Mouse (Mus musculus): ENCODE data around the gene Pex7. TPM values are rescaled to one million over a fixed set of nuclear protein-coding genes. Genes with fewer than 3 reads are reported as not detected.

The Pex7 gene
- total and polyA plus RNA-seq, 3 experiments: 15.6 to 38.3 (median 30.3) TPM

DNA sequence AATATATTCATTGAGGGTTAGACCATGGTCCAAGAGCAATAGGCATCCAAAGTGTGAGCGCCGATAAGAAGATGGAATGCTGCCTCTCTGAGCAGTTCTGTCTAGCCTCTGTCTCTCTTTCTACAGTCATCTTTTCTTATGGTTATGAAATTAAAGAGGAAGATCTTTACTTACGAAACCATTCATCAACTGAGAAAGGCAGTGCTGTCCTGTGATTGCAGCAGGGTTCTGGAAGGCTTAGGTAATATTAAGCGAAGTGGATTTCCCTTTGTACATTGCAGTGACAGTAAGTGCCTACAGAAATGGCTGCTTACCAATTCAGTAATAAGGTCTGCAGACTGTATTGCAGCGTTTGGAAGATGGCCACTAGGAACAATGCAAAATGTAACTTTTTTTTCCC lies 67.7 kb downstream of the Pex7 start:
- H3K36me3 ChIP-seq (replicated peaks): no peaks in the 10 kb centered on the region
- no peak for DNase-seq (ENCODE audit: low spot score)
- ATAC-seq (ENCODE audit: extremely low read depth, insufficient number of reproducible peaks, low FRiP score, poor library complexity, severe bottlenecking): no peak
- no peak overlapping the region for H3K4me3 ChIP-seq (ENCODE audit: low read depth, low read length)
- no peaks in the 10 kb centered on the region for H3K9me3 ChIP-seq (replicated peaks)
- peaks cover 9% of the 10 kb centered on the region; the same call in 1 of the 2 replicates for H3K27me3 ChIP-seq (ENCODE audit: insufficient read depth, low read length)
- TF ChIP-seq GATA1 (IDR thresholded peaks at IDR 0.05; ENCODE audit: borderline replicate concordance, low read length) (no peak), POLR2AphosphoS5 (IDR thresholded peaks at IDR 0.05; ENCODE audit: insufficient replicate concordance, low read depth, low read length) (no peak), TAL1 (conservative IDR thresholded peaks at IDR 0.05; ENCODE audit: low read depth, low read length) (no peak)
- no peaks in the 10 kb centered on the region for H3K4me1 ChIP-seq (ENCODE audit: insufficient read depth, low read depth, low read length)

DNA sequence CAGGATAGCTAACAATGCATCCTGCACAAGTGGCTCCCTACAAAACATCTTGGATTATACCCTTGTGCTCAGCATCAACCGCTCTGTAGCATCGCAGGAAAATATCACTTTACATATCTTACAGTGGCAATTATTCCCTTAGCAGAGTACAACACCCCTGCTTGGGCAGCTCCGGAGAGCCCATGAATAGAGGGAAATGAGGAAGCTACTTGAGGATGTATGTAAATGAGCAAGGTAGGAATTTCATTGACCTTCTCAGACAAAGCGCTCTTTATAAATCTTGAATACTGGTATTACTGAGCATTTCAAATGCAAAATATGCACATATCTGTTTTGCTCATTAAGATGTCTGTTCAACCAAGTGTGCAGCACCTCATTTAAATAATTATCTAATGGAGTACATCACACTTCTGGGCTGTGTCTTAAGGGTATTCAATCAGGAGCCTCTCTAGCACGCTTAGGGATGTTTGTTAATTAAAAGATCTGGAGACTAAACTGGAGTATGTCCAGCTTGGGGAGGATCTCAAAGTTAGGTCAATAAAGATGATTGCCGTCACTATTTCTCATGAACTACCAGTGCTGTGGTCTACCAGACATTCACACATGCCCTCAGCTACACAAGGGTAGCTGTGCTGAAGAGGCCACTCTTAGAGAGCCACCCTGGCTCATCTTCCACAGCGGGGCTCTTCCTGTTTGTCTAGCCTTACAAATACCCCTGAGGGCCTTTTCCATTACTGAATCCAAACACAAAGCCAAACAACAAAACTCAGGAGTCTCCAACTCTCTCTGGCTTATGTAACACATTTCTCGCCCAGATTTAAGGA lies 71.4 kb downstream of the Pex7 start:
- DNase-seq (ENCODE audit: low spot score) (no peak), ATAC-seq (ENCODE audit: extremely low read depth, insufficient number of reproducible peaks, low FRiP score, poor library complexity, severe bottlenecking) (no peak)
- no peak overlapping the region for H3K4me3 ChIP-seq (ENCODE audit: low read depth, low read length)
- H3K36me3 ChIP-seq (replicated peaks): no peaks in the 10 kb centered on the region
- H3K4me1 ChIP-seq (ENCODE audit: insufficient read depth, low read depth, low read length): no peaks in the 10 kb centered on the region
- TF ChIP-seq GATA2 (IDR thresholded peaks at IDR 0.05; ENCODE audit: borderline replicate concordance, low read depth, low read length) (no peak), GATA1 (IDR thresholded peaks at IDR 0.05; ENCODE audit: borderline replicate concordance, low read length) (no peak), CTCF (IDR thresholded peaks at IDR 0.05; ENCODE audit: low read depth, low read length) (no peak), POLR2AphosphoS5 (IDR thresholded peaks at IDR 0.05; ENCODE audit: insufficient replicate concordance, low read depth, low read length) (no peak), TAL1 (conservative IDR thresholded peaks at IDR 0.05; ENCODE audit: low read depth, low read length) (no peak)
- no peaks in the 10 kb centered on the region for H3K9me3 ChIP-seq (replicated peaks)
- H3K27me3 ChIP-seq (ENCODE audit: insufficient read depth, low read length): peaks cover 8% of the 10 kb centered on the region

DNA sequence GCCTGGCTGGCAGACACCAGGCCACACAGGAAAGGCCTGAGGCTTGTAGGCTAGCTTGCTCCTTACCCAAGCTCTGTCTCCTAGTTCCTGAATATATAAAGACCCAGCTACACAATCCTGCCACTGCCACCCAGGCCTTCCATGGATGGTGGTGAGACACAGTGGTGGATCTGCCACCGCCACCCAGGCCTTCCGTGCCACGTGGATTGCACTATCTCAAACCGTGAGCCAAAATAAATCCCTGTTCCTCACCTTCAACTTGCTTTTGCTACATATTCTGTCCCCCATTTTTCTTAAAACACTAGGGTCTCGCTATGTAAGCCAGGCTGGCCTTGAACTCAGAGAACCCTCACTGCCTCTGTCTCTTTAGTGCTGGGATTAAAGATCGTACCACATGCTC lies 73.3 kb downstream of the Pex7 start:
- peaks cover 11% of the 10 kb centered on the region for H3K27me3 ChIP-seq (ENCODE audit: insufficient read depth, low read length)
- DNase-seq (ENCODE audit: low spot score) (no peak), ATAC-seq (ENCODE audit: extremely low read depth, insufficient number of reproducible peaks, low FRiP score, poor library complexity, severe bottlenecking) (no peak)
- no peak overlapping the region for H3K4me3 ChIP-seq (ENCODE audit: low read depth, low read length)
- H3K9me3 ChIP-seq (replicated peaks): no peaks in the 10 kb centered on the region
- no peak for TF ChIP-seq CTCF (IDR thresholded peaks at IDR 0.05; ENCODE audit: low read depth, low read length)
- no peak for TF ChIP-seq GATA1 (IDR thresholded peaks at IDR 0.05; ENCODE audit: borderline replicate concordance, low read length)
- TF ChIP-seq POLR2AphosphoS5 (IDR thresholded peaks at IDR 0.05; ENCODE audit: insufficient replicate concordance, low read depth, low read length): no peak
- no peak for TF ChIP-seq TAL1 (conservative IDR thresholded peaks at IDR 0.05; ENCODE audit: low read depth, low read length)
- TF ChIP-seq GATA2 (IDR thresholded peaks at IDR 0.05; ENCODE audit: borderline replicate concordance, low read depth, low read length): no peak
- no peaks in the 10 kb centered on the region for H3K36me3 ChIP-seq (replicated peaks)
- H3K4me1 ChIP-seq (ENCODE audit: insufficient read depth, low read depth, low read length): no peaks in the 10 kb centered on the region

GRCm38 (mm10) chr10:19831072-19831849 lies 76.2 kb downstream of the Pex7 start:
- DNase-seq (ENCODE audit: low spot score) (no peak), ATAC-seq (ENCODE audit: extremely low read depth, insufficient number of reproducible peaks, low FRiP score, poor library complexity, severe bottlenecking) (no peak)
- Histone ChIP-seq H3K27me3 (ENCODE audit: insufficient read depth, low read length) (peaks cover 13% of the 10 kb centered on the region), H3K36me3 (replicated peaks) (no peaks in the 10 kb centered on the region), H3K4me3 (ENCODE audit: low read depth, low read length) (no peak overlapping the region), H3K9me3 (replicated peaks) (no peaks in the 10 kb centered on the region), H3K4me1 (ENCODE audit: insufficient read depth, low read depth, low read length) (no peaks in the 10 kb centered on the region)
- TF ChIP-seq GATA2 (IDR thresholded peaks at IDR 0.05; ENCODE audit: borderline replicate concordance, low read depth, low read length) (no peak), GATA1 (IDR thresholded peaks at IDR 0.05; ENCODE audit: borderline replicate concordance, low read length) (no peak), POLR2AphosphoS5 (IDR thresholded peaks at IDR 0.05; ENCODE audit: insufficient replicate concordance, low read depth, low read length) (no peak), CTCF (IDR thresholded peaks at IDR 0.05; ENCODE audit: low read depth, low read length) (no peak), TAL1 (conservative IDR thresholded peaks at IDR 0.05; ENCODE audit: low read depth, low read length) (no peak)

DNA sequence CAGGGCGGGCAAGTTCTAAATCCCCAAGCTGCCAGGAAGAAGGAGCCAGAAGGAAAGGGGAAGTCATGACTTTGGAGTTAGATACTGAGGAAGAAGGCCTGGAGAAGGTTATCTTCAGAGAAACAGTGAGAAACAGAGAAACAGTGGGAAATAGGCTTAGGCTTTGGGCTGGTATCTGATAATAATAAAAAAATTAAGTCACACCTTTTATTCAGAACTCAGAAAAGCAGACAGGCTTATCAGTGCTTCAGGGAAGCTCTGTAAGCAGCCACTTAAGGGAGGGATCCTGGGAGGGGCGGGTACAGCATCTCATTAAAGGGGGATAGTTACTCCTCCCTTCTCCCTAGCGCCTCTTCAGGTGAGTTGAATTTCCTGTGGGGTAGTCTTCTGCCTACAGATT lies 86.5 kb downstream of the Pex7 start:
- ATAC-seq (ENCODE audit: extremely low read depth, insufficient number of reproducible peaks, low FRiP score, poor library complexity, severe bottlenecking) (no peak), DNase-seq (ENCODE audit: low spot score) (no peak)
- Histone ChIP-seq H3K36me3 (replicated peaks) (no peaks in the 10 kb centered on the region), H3K4me1 (ENCODE audit: insufficient read depth, low read depth, low read length) (no peaks in the 10 kb centered on the region), H3K27me3 (ENCODE audit: insufficient read depth, low read length) (peaks cover 4% of the 10 kb centered on the region; the same call in 1 of the 2 replicates), H3K9me3 (replicated peaks) (no peaks in the 10 kb centered on the region), H3K4me3 (ENCODE audit: low read depth, low read length) (no peak overlapping the region)
- TF ChIP-seq POLR2AphosphoS5 (IDR thresholded peaks at IDR 0.05; ENCODE audit: insufficient replicate concordance, low read depth, low read length): no peak
- no peak for TF ChIP-seq GATA1 (IDR thresholded peaks at IDR 0.05; ENCODE audit: borderline replicate concordance, low read length)
- TF ChIP-seq TAL1 (conservative IDR thresholded peaks at IDR 0.05; ENCODE audit: low read depth, low read length): no peak
- no peak for TF ChIP-seq CTCF (IDR thresholded peaks at IDR 0.05; ENCODE audit: low read depth, low read length)
- no peak for TF ChIP-seq GATA2 (IDR thresholded peaks at IDR 0.05; ENCODE audit: borderline replicate concordance, low read depth, low read length)

DNA sequence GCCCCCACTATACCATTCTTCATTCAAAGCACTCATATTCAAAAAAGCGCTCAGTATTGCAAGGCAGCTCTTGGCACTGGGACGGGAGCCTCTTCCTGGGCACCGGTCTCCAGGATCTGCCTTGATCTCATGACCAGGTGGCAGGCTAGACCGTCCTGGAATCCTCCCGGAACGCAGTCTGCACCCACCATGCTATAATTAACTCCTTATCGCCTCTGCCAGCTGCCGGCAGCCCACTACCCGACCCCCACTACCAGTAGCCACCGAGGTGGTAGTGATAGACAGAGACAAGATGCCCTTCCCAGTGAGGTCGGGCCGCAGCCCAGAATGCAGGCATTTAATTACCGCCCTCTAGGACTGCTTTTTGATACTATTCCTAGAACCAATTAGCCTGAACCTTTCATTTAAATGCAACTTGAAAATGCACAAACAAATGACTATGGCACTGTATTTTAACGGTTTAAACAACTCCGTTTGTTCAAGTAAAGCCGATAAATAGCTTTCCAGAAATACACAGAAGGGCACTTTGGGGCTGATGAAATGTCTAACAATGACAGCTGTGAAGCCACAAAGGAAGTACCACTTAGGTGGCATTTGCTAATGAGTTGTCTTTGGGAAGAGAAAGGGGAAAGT lies 88.7 kb downstream of the Pex7 start:
- no peak for TF ChIP-seq POLR2AphosphoS5 (IDR thresholded peaks at IDR 0.05; ENCODE audit: insufficient replicate concordance, low read depth, low read length)
- TF ChIP-seq GATA2 (IDR thresholded peaks at IDR 0.05; ENCODE audit: borderline replicate concordance, low read depth, low read length): no peak
- no peak for TF ChIP-seq GATA1 (IDR thresholded peaks at IDR 0.05; ENCODE audit: borderline replicate concordance, low read length)
- no peak for TF ChIP-seq TAL1 (conservative IDR thresholded peaks at IDR 0.05; ENCODE audit: low read depth, low read length)

More for the DNA sequence above, 88.7 kb downstream of the Pex7 start:
- Histone ChIP-seq H3K9me3 (replicated peaks) (no peaks in the 10 kb centered on the region), H3K27me3 (ENCODE audit: insufficient read depth, low read length) (peaks cover 7% of the 10 kb centered on the region; the same call in 1 of the 2 replicates), H3K4me1 (ENCODE audit: insufficient read depth, low read depth, low read length) (no peaks in the 10 kb centered on the region), H3K36me3 (replicated peaks) (no peaks in the 10 kb centered on the region), H3K4me3 (ENCODE audit: low read depth, low read length) (no peak overlapping the region)
- DNase-seq (ENCODE audit: low spot score): no peak
- no peak for ATAC-seq (ENCODE audit: extremely low read depth, insufficient number of reproducible peaks, low FRiP score, poor library complexity, severe bottlenecking)
